Mouse (Mus musculus): ENCODE measurements around the gene Pnkp.
"Not testable (repeated sequence)": the region's sequence is repeated elsewhere in the genome, so short reads cannot be mapped to it uniquely, and the experiment has no call there.

The Pnkp gene

GRCm38 (mm10) chr7:44869697-44870528, 13.0 kb downstream of the Pnkp start, which contains the start of gene Ptov1:
TSS of gene Ptov1 (minus strand) at chr7:44869788.
- peak; percentile 80 to 91 for DNase-seq (ENCODE audit: low spot score in 2 of 2)

GRCm38 (mm10) chr7:44870614-44871013, 13.7 kb downstream of the Pnkp start:
- DNase-seq (ENCODE audit: low spot score in 2 of 2): no peak

GRCm38 (mm10) chr7:44871181-44871580, 14.2 kb downstream of the Pnkp start:
- no peak for DNase-seq (ENCODE audit: low spot score in 2 of 2)

GRCm38 (mm10) chr7:44871774-44872173, 14.8 kb downstream of the Pnkp start:
- DNase-seq (ENCODE audit: low spot score in 2 of 2): not testable (repeated sequence)

- no peak for DNase-seq (ENCODE audit: low spot score in 2 of 2)
Observed at GRCm38 (mm10) chr7:44877833-44878232, 20.9 kb downstream of the Pnkp start.

- DNase-seq (ENCODE audit: low spot score in 2 of 2): no peak
Observed at GRCm38 (mm10) chr7:44883036-44883435, 26.1 kb downstream of the Pnkp start.

- DNase-seq (ENCODE audit: low spot score in 2 of 2): no peak
Observed at GRCm38 (mm10) chr7:44884637-44885036, 27.7 kb downstream of the Pnkp start.

- no peak for DNase-seq (ENCODE audit: low spot score in 2 of 2)
Observed at GRCm38 (mm10) chr7:44886964-44887363, 30.0 kb downstream of the Pnkp start.

- no peak for DNase-seq (ENCODE audit: low spot score in 2 of 2)
Observed at GRCm38 (mm10) chr7:44888256-44889105, 31.5 kb downstream of the Pnkp start.

GRCm38 (mm10) chr7:44890180-44890579, 33.2 kb downstream of the Pnkp start:
- no peak for DNase-seq (ENCODE audit: low spot score in 2 of 2)

- DNase-seq (ENCODE audit: low spot score in 2 of 2): no peak
Observed at GRCm38 (mm10) chr7:44890737-44891136, 33.8 kb downstream of the Pnkp start.

GRCm38 (mm10) chr7:44891611-44892010, 34.7 kb downstream of the Pnkp start:
- DNase-seq (ENCODE audit: low spot score in 2 of 2): no peak

- peak; percentile 84 to 85 for DNase-seq (ENCODE audit: low spot score in 2 of 2)
Observed at GRCm38 (mm10) chr7:44892276-44892921, 35.5 kb downstream of the Pnkp start, which contains the start of gene Med25. TSS of gene Med25 (minus strand) at chr7:44892712.

- DNase-seq (ENCODE audit: low spot score in 2 of 2): no peak
Observed at GRCm38 (mm10) chr7:44893197-44893596, 36.3 kb downstream of the Pnkp start.

- DNase-seq (ENCODE audit: low spot score in 2 of 2): no peak
Observed at GRCm38 (mm10) chr7:44894175-44894574, 37.2 kb downstream of the Pnkp start.

- no peak for DNase-seq (ENCODE audit: low spot score in 2 of 2)
Observed at GRCm38 (mm10) chr7:44895206-44895592, 38.3 kb downstream of the Pnkp start.

GRCm38 (mm10) chr7:44895593-44896434, 38.9 kb downstream of the Pnkp start, which contains the start of gene Fuz:
TSS of gene Fuz (plus strand) at chr7:44896079.
- DNase-seq (ENCODE audit: low spot score in 2 of 2): peak; percentile 78 to 88

GRCm38 (mm10) chr7:44896499-44896898, 39.6 kb downstream of the Pnkp start:
- no peak for DNase-seq (ENCODE audit: low spot score in 2 of 2)

- peak in 1 of 2 experiments; percentile 26 for DNase-seq (ENCODE audit: low spot score in 2 of 2)
Observed at GRCm38 (mm10) chr7:44898607-44899006, 41.7 kb downstream of the Pnkp start.

GRCm38 (mm10) chr7:44900632-44901031, 43.7 kb downstream of the Pnkp start:
- no peak for DNase-seq (ENCODE audit: low spot score in 2 of 2)

GRCm38 (mm10) chr7:44901230-44901722, 44.3 kb downstream of the Pnkp start:
- DNase-seq (ENCODE audit: low spot score in 2 of 2): peak in 1 of 2 experiments; percentile 21

All from urinary bladder, adult 18-20 months (tissue).